Mouse (Mus musculus) CH12.LX (cell line): ENCODE results near the gene Efr3b. TPM values are rescaled to one million over a fixed set of nuclear protein-coding genes. Genes with fewer than 3 reads are reported as not detected.

Experiments used
- DNase-seq: peaks from one replicate; pipeline ENCODE4 v3.0.0-alpha.2; 2013; ENCODE audit errors: extremely low read depth
- H3K27ac ChIP-seq: 2 replicates; pipeline ENCODE4 v1.5.1; 2012; ENCODE audit warnings: low read depth, mild to moderate bottlenecking, control low read depth, moderate library complexity; ENCODE audit not compliant: insufficient read depth
- H3K27me3 ChIP-seq: replicated peaks from 2 replicates; pipeline ENCODE3; 2012; ENCODE audit warnings: inconsistent platforms
- H3K36me3 ChIP-seq, 2 experiments: replicated peaks in 1 of 2; 2 replicates each; pipeline versions ENCODE3 to v1.6.1; 2012; ENCODE audit warnings: inconsistent platforms in 1 of 2, low read length in 1 of 2, mild to moderate bottlenecking in 1 of 2, mixed read lengths in 1 of 2, moderate library complexity in 1 of 2; ENCODE audit not compliant: control insufficient read depth in 1 of 2, insufficient read depth in 1 of 2
- H3K4me1 ChIP-seq, 2 experiments: 2 replicates each; pipeline ENCODE4 v1.6.1; 2012; ENCODE audit warnings: inconsistent platforms in 1 of 2, moderate library complexity in 1 of 2; ENCODE audit not compliant: insufficient read depth in 2 of 2, control insufficient read depth in 1 of 2
- H3K4me2 ChIP-seq: 2 replicates; pipeline ENCODE4 v1.6.1; 2012; ENCODE audit warnings: low read depth, mild to moderate bottlenecking, control low read depth; ENCODE audit not compliant: poor library complexity, insufficient read depth, severe bottlenecking
- H3K4me3 ChIP-seq, 3 experiments: fragments of 150-350 bp in 1 of 3; sonication (generic) in 1 of 3; replicated peaks in 1 of 3; 2 replicates each; pipeline versions ENCODE3 to v1.5.1; 2011 to 2012; ENCODE audit warnings: low read depth in 2 of 3, low read length in 2 of 3, mild to moderate bottlenecking in 2 of 3, moderate library complexity in 2 of 3, control low read depth in 1 of 3, improper control_type of control experiment in 1 of 3, inconsistent platforms in 1 of 3, mixed read lengths in 1 of 3; ENCODE audit not compliant: poor library complexity in 1 of 3
- H3K79me2 ChIP-seq: replicated peaks from 2 replicates; pipeline ENCODE4 v1.6.1; 2012; ENCODE audit warnings: mild to moderate bottlenecking, moderate library complexity; ENCODE audit not compliant: control insufficient read depth, poor library complexity, insufficient read depth, severe bottlenecking; ENCODE audit errors: extremely low read depth
- H3K9ac ChIP-seq: 2 replicates; pipeline ENCODE4 v1.6.1; 2012; ENCODE audit warnings: low read depth, mild to moderate bottlenecking, control low read depth, moderate library complexity; ENCODE audit not compliant: insufficient read depth
- H3K9me3 ChIP-seq: replicated peaks from 2 replicates; pipeline ENCODE3; 2012; ENCODE audit warnings: low read length, inconsistent platforms, mixed read lengths
- CTCF ChIP-seq, 2 experiments: IDR thresholded peaks in 1 of 2; conservative IDR thresholded peaks in 1 of 2; 2 replicates each; pipeline ENCODE4 v1.5.1; 2011 to 2012; ENCODE audit warnings: low read depth in 2 of 2, low read length in 2 of 2, improper control_type of control experiment in 1 of 2, inconsistent platforms in 1 of 2, mild to moderate bottlenecking in 1 of 2, moderate library complexity in 1 of 2
- E2F4 ChIP-seq: IDR thresholded peaks from 2 replicates; pipeline ENCODE4 v1.6.1; 2011; ENCODE audit warnings: low read depth, low read length, improper control_type of control experiment; ENCODE audit not compliant: insufficient replicate concordance
- ELF1 ChIP-seq: IDR thresholded peaks from 2 replicates; pipeline ENCODE4 v1.6.1; 2014; ENCODE audit warnings: low read depth, mild to moderate bottlenecking, inconsistent platforms, low read length, improper control_type of control experiment
- HCFC1 ChIP-seq: IDR thresholded peaks from 2 replicates; pipeline ENCODE4 v1.6.1; 2012; ENCODE audit warnings: low read depth, mild to moderate bottlenecking, inconsistent platforms, low read length, improper control_type of control experiment
- IRF4 ChIP-seq: IDR thresholded peaks from 2 replicates; pipeline ENCODE4 v1.6.1; 2014; ENCODE audit warnings: low read depth, mild to moderate bottlenecking, inconsistent platforms, low read length, improper control_type of control experiment
- JUND ChIP-seq: conservative IDR thresholded peaks from 2 replicates; pipeline ENCODE4 v1.6.1; 2011; ENCODE audit warnings: low read depth, low read length, improper control_type of control experiment
- KAT2A ChIP-seq: IDR thresholded peaks from 2 replicates; pipeline ENCODE4 v1.6.1; 2012; ENCODE audit warnings: low read length, improper control_type of control experiment, inconsistent platforms; ENCODE audit not compliant: insufficient replicate concordance
- MAFK ChIP-seq: IDR thresholded peaks from 2 replicates; pipeline ENCODE4 v1.6.1; 2011; ENCODE audit warnings: low read length, improper control_type of control experiment; ENCODE audit not compliant: insufficient replicate concordance
- MAZ ChIP-seq: IDR thresholded peaks from 2 replicates; pipeline ENCODE4 v1.6.1; 2012; ENCODE audit warnings: low read depth, mild to moderate bottlenecking, inconsistent platforms, low read length, improper control_type of control experiment, moderate library complexity
- NELFE ChIP-seq: IDR thresholded peaks from 2 replicates; pipeline ENCODE4 v1.6.1; 2011; ENCODE audit warnings: low read depth, low read length, improper control_type of control experiment
- NRF1 ChIP-seq: IDR thresholded peaks from 2 replicates; pipeline ENCODE4 v1.6.1; 2014; ENCODE audit warnings: low read depth, mild to moderate bottlenecking, inconsistent platforms, low read length, improper control_type of control experiment, moderate library complexity
- POLR2AphosphoS2 ChIP-seq: IDR thresholded peaks from 2 replicates; pipeline ENCODE4 v1.6.1; 2011; ENCODE audit warnings: low read depth, low read length, improper control_type of control experiment
- RAD21 ChIP-seq: IDR thresholded peaks from 2 replicates; pipeline ENCODE4 v1.6.1; 2011; ENCODE audit warnings: low read depth, mild to moderate bottlenecking, low read length, improper control_type of control experiment, moderate library complexity
- RCOR1 ChIP-seq: conservative IDR thresholded peaks from 2 replicates; pipeline ENCODE4 v1.6.1; 2012; ENCODE audit warnings: low read depth, mild to moderate bottlenecking, inconsistent platforms, low read length, improper control_type of control experiment
- SIN3A ChIP-seq: IDR thresholded peaks from 2 replicates; pipeline ENCODE4 v1.6.1; 2012; ENCODE audit warnings: low read length, improper control_type of control experiment, inconsistent platforms
- TCF12 ChIP-seq: IDR thresholded peaks from 2 replicates; pipeline ENCODE4 v1.6.1; 2014; ENCODE audit warnings: low read depth, mild to moderate bottlenecking, inconsistent platforms, low read length, improper control_type of control experiment
- USF1 ChIP-seq: IDR thresholded peaks from 2 replicates; pipeline ENCODE4 v1.6.1; 2014; ENCODE audit warnings: low read depth, mild to moderate bottlenecking, inconsistent platforms, low read length, improper control_type of control experiment
- USF2 ChIP-seq: conservative IDR thresholded peaks from 2 replicates; pipeline ENCODE4 v1.6.1; 2011; ENCODE audit warnings: low read depth, low read length, improper control_type of control experiment
- ZC3H11A ChIP-seq: IDR thresholded peaks from 2 replicates; pipeline ENCODE4 v1.6.1; 2012; ENCODE audit warnings: low read depth, mild to moderate bottlenecking, inconsistent platforms, low read length, improper control_type of control experiment
- ZMIZ1 ChIP-seq: IDR thresholded peaks from 2 replicates; pipeline ENCODE4 v1.6.1; 2012; ENCODE audit warnings: low read depth, mild to moderate bottlenecking, inconsistent platforms, low read length, improper control_type of control experiment
- ZNF384 ChIP-seq: IDR thresholded peaks from 2 replicates; pipeline ENCODE4 v1.6.1; 2012; ENCODE audit warnings: low read depth, low read length, improper control_type of control experiment, inconsistent platforms
- dilution Hi-C: fragments of 300-500 bp; cut with MboI; formaldehyde crosslinking; loops from 2 replicates; pipeline ENCODE4 v1.14.3; 2020; ENCODE audit warnings: low sequenced_read_pairs; ENCODE audit not compliant: extremely low pct_unique_long_range_greater_than_20kb, extremely low pct_ligation_motif_present
- in situ Hi-C: fragments of 300-500 bp; cut with MboI; formaldehyde crosslinking; loops from 3 replicates; pipeline ENCODE4 v1.14.3; 2019; ENCODE audit warnings: low sequenced_read_pairs, low pct_ligation_motif_present, low pct_unique_long_range_greater_than_20kb, mixed read lengths
- polyA plus RNA-seq: library from polyadenylated mRNA; unstranded; fragments of >175 nt; gene quantifications from 2 replicates; pipeline ENCODE4 v1.2.1, GENCODE M21; 2012; ENCODE audit warnings: low read depth; ENCODE audit not compliant: insufficient read length
- total RNA-seq, 2 experiments: library from RNA; depleted of rRNA; stranded (reverse); fragments of 300-350 nt in 1 of 2; fragments of >200 nt in 1 of 2; gene quantifications; 2 replicates each; pipeline ENCODE4 v1.2.3; 2012 to 2014

Efr3b gene
- total and polyA plus RNA-seq, 3 experiments = 0.68 to 2.1 (median 0.82) TPM

- H3K9me3 ChIP-seq = no peaks in the 10 kb centered on the region
- no peaks in the 10 kb centered on the region for H3K79me2 ChIP-seq
- dilution Hi-C loops = no loop called here
- no peak for TF ChIP-seq USF1
- no peak for TF ChIP-seq ZC3H11A
- no peak for TF ChIP-seq MAZ
- TF ChIP-seq RCOR1 = no peak
- no peaks in the 10 kb centered on the region for H3K36me3 ChIP-seq
- in situ Hi-C loops = no loop called here
- no peak overlapping the region for H3K27ac ChIP-seq
- no peaks in the 10 kb centered on the region for H3K27me3 ChIP-seq
- H3K4me3 ChIP-seq = no peak overlapping the region
- H3K4me2 ChIP-seq = no peak overlapping the region
- H3K4me1 ChIP-seq = peaks cover 0 to 8% of the 10 kb centered on the region in 2 experiments; a peak in 1 of 4 replicates
- DNase-seq = no peak
- no peak overlapping the region for H3K9ac ChIP-seq
Observed at GRCm38 (mm10) chr12:4045992-4046391, 7.3 kb upstream of the Efr3b start.

- no peaks in the 10 kb centered on the region for H3K36me3 ChIP-seq
- H3K27me3 ChIP-seq = peaks cover 18% of the 10 kb centered on the region
- TF ChIP-seq CTCF (conservative IDR thresholded peaks at IDR 0.05 in 1 of 2, IDR thresholded peaks at IDR 0.05 in 1 of 2; ENCODE audit: low read depth in 2 of 2, low read length in 2 of 2) (no peak), NELFE (no peak), JUND (no peak), SIN3A (no peak), ZNF384 (no peak), KAT2A (no peak), MAFK (no peak), TCF12 (no peak), E2F4 (no peak), ELF1 (no peak), RAD21 (no peak), POLR2AphosphoS2 (no peak), HCFC1 (no peak), NRF1 (no peak), ZMIZ1 (no peak), USF2 (no peak), IRF4 (no peak)
- in situ Hi-C loops (no loop called here), dilution Hi-C loops (no loop called here)
- no peaks in the 10 kb centered on the region for H3K79me2 ChIP-seq
- no peak overlapping the region for H3K27ac ChIP-seq
- no peak overlapping the region for H3K9ac ChIP-seq
- no peaks in the 10 kb centered on the region for H3K9me3 ChIP-seq
- DNase-seq = no peak
- peaks cover 2 to 15% of the 10 kb centered on the region in 2 experiments; a peak in 2 of 4 replicates for H3K4me1 ChIP-seq
- H3K4me3 ChIP-seq = no peak overlapping the region
- no peak overlapping the region for H3K4me2 ChIP-seq
Observed at GRCm38 (mm10) chr12:4042411-4042810, 3.7 kb upstream of the Efr3b start.
